Mouse (Mus musculus) lung, postnatal 0 days (tissue): Measurements from ENCODE around the gene Uvrag. TPM values are rescaled to one million over a fixed set of nuclear protein-coding genes. Genes with fewer than 3 reads are reported as not detected.
A peak's percentile ranks its signal among the peaks of the same experiment; 100 is the strongest.

ENCODE experiments used
- ATAC-seq: fragments of 200-750 bp; cut with Nextera tagmentation; 2 replicates; pipeline ENCODE4 v1.8.0; 2017; ENCODE audit warnings: moderate library complexity
- DNase-seq: peaks from one replicate; pipeline ENCODE4 v3.0.0-alpha.2; 2016; ENCODE audit warnings: low spot score
- H3K27ac ChIP-seq: fragments of 300-500 bp; sonication (generic); 2 replicates; pipeline ENCODE4 v1.5.1; 2014; ENCODE audit warnings: antibody characterized with exemption, mild to moderate bottlenecking, low read length, mixed read lengths
- H3K27me3 ChIP-seq: fragments of 300-500 bp; sonication (generic); replicated peaks from 2 replicates; pipeline ENCODE4 v1.6.1; 2014; ENCODE audit warnings: low read length, mixed read lengths; ENCODE audit not compliant: insufficient read depth
- H3K36me3 ChIP-seq: fragments of 300-500 bp; sonication (generic); 2 replicates; pipeline ENCODE4 v1.6.1; 2014; ENCODE audit warnings: low read length, mixed read lengths; ENCODE audit not compliant: insufficient read depth
- H3K4me1 ChIP-seq: fragments of 300-500 bp; sonication (generic); 2 replicates; pipeline ENCODE4 v1.6.1; 2014; ENCODE audit warnings: antibody characterized with exemption, low read depth, low read length, mixed read lengths; ENCODE audit not compliant: insufficient read depth
- H3K4me2 ChIP-seq: fragments of 300-500 bp; sonication (generic); replicated peaks from 2 replicates; pipeline ENCODE4 v1.6.1; 2014; ENCODE audit warnings: low read depth, mild to moderate bottlenecking, low read length, moderate library complexity, mixed read lengths
- H3K4me3 ChIP-seq: fragments of 300-500 bp; sonication (generic); 2 replicates; pipeline ENCODE4 v1.5.1; 2014; ENCODE audit warnings: low read depth, low read length
- H3K9ac ChIP-seq: fragments of 300-500 bp; sonication (generic); replicated peaks from 2 replicates; pipeline ENCODE4 v1.6.1; 2014; ENCODE audit warnings: low read depth, mild to moderate bottlenecking
- H3K9me3 ChIP-seq: fragments of 300-500 bp; sonication (generic); 2 replicates; pipeline ENCODE4 v1.6.1; 2016; ENCODE audit warnings: low read length, mixed read lengths
- CTCF ChIP-seq: IDR thresholded peaks from 2 replicates; pipeline ENCODE4 v1.5.1; 2016; ENCODE audit warnings: antibody characterized with exemption, mild to moderate bottlenecking
- EP300 ChIP-seq: IDR thresholded peaks from 2 replicates; pipeline ENCODE4 v1.6.1; 2016; ENCODE audit warnings: antibody characterized with exemption, mild to moderate bottlenecking, control low read depth
- WGBS: fragments of 180-500 bp; shearing (Covaris S2); extraction: QIAGEN DNeasy Blood & Tissue Kit; methylation state at CpG from one replicate; pipeline ENCODE4 v1.1.7; 2014; 5-methylcytosine and 5-hydroxymethylcytosine counted together
- polyA plus RNA-seq: library from polyadenylated mRNA; unstranded; fragments of >200 nt; fragmentation: Nextera tagmentation; extraction: Ambion mirVana; gene quantifications from 2 replicates; pipeline ENCODE4 v1.2.1, GENCODE M21; 2015

Gene Uvrag
- polyA plus RNA-seq, 1 experiment from 2014 or later, result 23.4 TPM

GRCm38 (mm10) chr7:98875390-98875990 lies 265.5 kb downstream of the Uvrag start:
- no peak overlapping the region for H3K27ac ChIP-seq
- 37% methylated on average over 13 of the region's 13 CpGs for WGBS
- H3K4me3 ChIP-seq, result no peak overlapping the region
- no peaks in the 10 kb centered on the region for H3K9me3 ChIP-seq
- H3K36me3 ChIP-seq, result no peaks in the 10 kb centered on the region
- H3K4me1 ChIP-seq, result peaks cover 4% of the 10 kb centered on the region; the same call in 1 of the 2 replicates
- H3K4me2 ChIP-seq, result no peak overlapping the region
- ATAC-seq, result no peak
- peak; percentile 31 for DNase-seq
- no peak for TF ChIP-seq CTCF
- no peak for TF ChIP-seq EP300
- no peak overlapping the region for H3K9ac ChIP-seq
- no peaks in the 10 kb centered on the region for H3K27me3 ChIP-seq

- TF ChIP-seq EP300 (peak; percentile 21; the same call in 1 of the 2 replicates), CTCF (no peak)
- H3K4me3 ChIP-seq, result no peak overlapping the region
- DNase-seq (peak; percentile 70), ATAC-seq (peak; percentile 78)
- H3K27me3 ChIP-seq, result no peaks in the 10 kb centered on the region
- no peaks in the 10 kb centered on the region for H3K36me3 ChIP-seq
- no peak overlapping the region for H3K4me2 ChIP-seq
- H3K9ac ChIP-seq, result no peak overlapping the region
- H3K4me1 ChIP-seq, result peaks cover 4% of the 10 kb centered on the region; the same call in 1 of the 2 replicates
- H3K27ac ChIP-seq, result no peak overlapping the region
- no peaks in the 10 kb centered on the region for H3K9me3 ChIP-seq
- WGBS, result 25% methylated on average over 6 of the region's 6 CpGs
Measured at GRCm38 (mm10) chr7:98874411-98874951, 266.5 kb downstream of the Uvrag start.

GRCm38 (mm10) chr7:98873316-98873715 lies 267.6 kb downstream of the Uvrag start:
- Histone ChIP-seq H3K4me2 (no peak overlapping the region), H3K9ac (no peak overlapping the region), H3K9me3 (no peaks in the 10 kb centered on the region), H3K27ac (no peak overlapping the region), H3K36me3 (no peaks in the 10 kb centered on the region), H3K4me3 (no peak overlapping the region), H3K27me3 (no peaks in the 10 kb centered on the region), H3K4me1 (peaks cover 4% of the 10 kb centered on the region; the same call in 1 of the 2 replicates)
- ATAC-seq, result no peak
- WGBS, result 95% methylated on average over 12 of the region's 12 CpGs
- TF ChIP-seq CTCF (no peak), EP300 (no peak)
- no peak for DNase-seq

GRCm38 (mm10) chr7:98871882-98872281 lies 269.1 kb downstream of the Uvrag start:
- Histone ChIP-seq H3K4me2 (no peak overlapping the region), H3K4me1 (peaks cover 9% of the 10 kb centered on the region; the same call in 1 of the 2 replicates), H3K9me3 (no peaks in the 10 kb centered on the region), H3K27ac (no peak overlapping the region), H3K4me3 (no peak overlapping the region), H3K27me3 (no peaks in the 10 kb centered on the region), H3K9ac (no peak overlapping the region), H3K36me3 (no peaks in the 10 kb centered on the region)
- ATAC-seq, result no peak
- DNase-seq, result no peak
- TF ChIP-seq EP300 (no peak), CTCF (no peak)
- WGBS, result 51% methylated on average over 12 of the region's 12 CpGs

GRCm38 (mm10) chr7:98870791-98871190 lies 270.1 kb downstream of the Uvrag start:
- Histone ChIP-seq H3K27me3 (no peaks in the 10 kb centered on the region), H3K4me3 (no peak overlapping the region), H3K36me3 (no peaks in the 10 kb centered on the region), H3K9ac (no peak overlapping the region), H3K27ac (no peak overlapping the region), H3K9me3 (no peaks in the 10 kb centered on the region), H3K4me2 (no peak overlapping the region), H3K4me1 (peaks cover 9% of the 10 kb centered on the region; the same call in 1 of the 2 replicates)
- no peak for ATAC-seq
- WGBS, result 32% methylated on average over 12 of the region's 12 CpGs
- no peak for DNase-seq
- TF ChIP-seq EP300, result no peak
- no peak for TF ChIP-seq CTCF

GRCm38 (mm10) chr7:98869070-98869469 lies 271.9 kb downstream of the Uvrag start:
- Histone ChIP-seq H3K4me2 (no peak overlapping the region), H3K9ac (no peak overlapping the region), H3K4me3 (no peak overlapping the region), H3K4me1 (peaks cover 5% of the 10 kb centered on the region; the same call in 1 of the 2 replicates), H3K36me3 (no peaks in the 10 kb centered on the region), H3K27me3 (no peaks in the 10 kb centered on the region), H3K27ac (no peak overlapping the region), H3K9me3 (no peaks in the 10 kb centered on the region)
- 75% methylated on average over 3 of the region's 3 CpGs for WGBS
- ATAC-seq (no peak), DNase-seq (no peak)
- no peak for TF ChIP-seq EP300
- TF ChIP-seq CTCF, result peak; percentile 35
